Mouse (Mus musculus) testis, adult 2 months (tissue): ENCODE data around the gene Zfp445.

Experiments used
- CTCF ChIP-seq: fragments of 200-500 bp; IDR thresholded peaks from 2 replicates; pipeline ENCODE4 v1.5.1; 2012; ENCODE audit warnings: low read depth, mild to moderate bottlenecking, inconsistent platforms, low read length, moderate library complexity; ENCODE audit not compliant: control insufficient read depth, insufficient read depth, insufficient replicate concordance
- POLR2A ChIP-seq: fragments of 200-500 bp; IDR thresholded peaks from 2 replicates; pipeline ENCODE4 v1.6.1; 2012; ENCODE audit warnings: low read depth, mild to moderate bottlenecking, inconsistent platforms, low read length, moderate library complexity; ENCODE audit not compliant: control insufficient read depth

GRCm38 (mm10) chr9:122815239-122815851 is 50.5 kb downstream of the Zfp445 start:
- TF ChIP-seq POLR2A (no peak), CTCF (no peak)
